Mouse (Mus musculus) frontal cortex, postnatal 36 days (tissue): ENCODE data around the gene Cubn.

Experiments used
- DNase-seq, 2 experiments: peaks; one replicate each; pipeline ENCODE4 v3.0.0; 2022; ENCODE audit warnings: low spot score in 2 of 2

Cubn gene

DNA sequence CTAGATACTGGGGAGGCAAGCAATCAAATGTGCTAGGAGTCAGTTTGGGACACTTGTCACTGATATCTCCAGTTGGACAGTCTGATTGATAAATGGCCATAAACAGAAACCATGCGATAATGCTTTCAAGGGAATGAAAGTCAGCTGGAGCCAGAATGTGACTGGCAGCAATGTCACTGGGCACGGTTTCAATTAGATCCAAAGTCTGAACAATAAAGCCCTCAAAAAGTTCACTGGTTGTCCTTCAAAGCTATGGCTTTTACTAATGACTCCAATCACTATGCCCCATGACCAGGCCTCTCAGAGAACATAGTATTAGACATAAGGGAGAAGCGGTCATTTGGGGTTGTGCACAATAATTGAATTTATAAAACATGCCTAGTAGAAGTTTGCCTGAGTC, 7.0 kb downstream of the Cubn start:
- DNase-seq, result no peak

DNA sequence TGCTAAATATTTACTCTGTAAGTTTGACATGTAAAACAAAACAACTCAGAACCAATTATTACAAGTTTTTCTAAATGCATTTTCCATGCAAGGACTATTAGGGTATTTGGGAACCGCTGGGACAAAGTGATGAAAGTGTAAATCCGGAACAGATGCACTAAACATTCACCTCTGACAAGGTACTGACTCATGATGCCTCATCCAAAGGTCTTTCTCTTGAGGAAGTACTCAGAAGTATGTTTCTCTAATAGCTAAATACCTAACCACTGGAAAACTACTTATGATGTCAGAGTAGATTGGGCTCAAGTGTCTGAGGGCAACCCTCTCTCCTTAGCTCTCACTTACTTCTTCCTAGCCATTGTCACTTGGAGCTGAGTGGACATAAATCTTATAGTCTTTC, 10.9 kb downstream of the Cubn start:
- no peak for DNase-seq

DNA sequence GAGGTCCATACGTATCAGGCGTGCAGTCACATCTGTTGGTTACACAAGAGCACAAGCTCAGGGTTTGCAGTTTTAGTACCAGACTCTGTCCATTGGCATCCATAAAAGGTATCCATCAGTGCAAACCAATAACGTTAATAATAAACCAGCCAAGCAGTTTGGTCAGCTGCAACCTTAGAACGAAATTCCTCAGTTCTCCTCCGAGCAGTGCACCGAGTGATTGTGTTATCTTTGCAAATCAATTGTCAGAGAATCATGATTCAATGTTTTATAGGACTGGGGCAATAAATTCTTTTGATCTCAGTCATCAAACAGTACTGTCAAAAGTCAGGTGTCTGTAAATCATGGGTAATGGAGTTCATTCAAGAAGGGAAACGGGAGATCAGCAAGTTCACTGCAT, 12.4 kb downstream of the Cubn start:
- no peak for DNase-seq

DNA sequence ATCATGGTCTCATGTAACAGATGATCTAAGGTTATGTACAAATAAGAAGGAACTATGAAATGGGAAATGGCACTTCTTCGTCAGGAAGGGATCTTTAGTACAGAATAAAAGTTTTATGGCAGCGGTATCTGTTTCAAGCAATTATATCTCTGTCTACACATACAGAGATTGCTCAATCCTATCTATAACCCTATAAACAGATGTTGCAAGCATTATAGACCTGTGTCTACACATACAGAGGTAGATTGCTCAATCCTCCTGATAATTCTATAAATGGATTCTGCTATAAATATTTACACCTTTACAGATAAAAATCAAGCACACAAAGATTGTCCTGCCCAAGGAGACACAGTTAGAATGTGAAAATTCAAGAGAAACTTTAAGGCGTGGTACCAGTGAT, 21.5 kb downstream of the Cubn start:
- DNase-seq, result no peak

DNA sequence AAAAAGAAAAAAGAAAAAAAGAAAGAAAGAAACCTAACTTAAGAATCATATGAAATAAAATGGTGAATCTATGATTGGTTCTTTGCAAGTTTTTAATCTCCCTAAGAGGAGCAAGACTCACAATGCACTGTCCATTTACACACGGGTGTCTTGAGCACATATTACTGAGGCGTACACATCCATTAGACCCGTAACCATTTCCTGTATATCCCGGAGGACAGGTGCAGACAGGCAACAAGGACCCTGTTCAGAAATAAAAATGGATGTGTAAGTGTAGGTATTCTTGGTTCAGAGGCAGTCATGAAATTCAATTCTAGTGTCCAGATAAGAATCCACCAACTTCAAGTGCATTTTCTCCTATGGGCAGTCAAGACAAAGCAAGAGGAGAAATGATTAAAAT, 22.0 kb downstream of the Cubn start:
- DNase-seq, result no peak

DNA sequence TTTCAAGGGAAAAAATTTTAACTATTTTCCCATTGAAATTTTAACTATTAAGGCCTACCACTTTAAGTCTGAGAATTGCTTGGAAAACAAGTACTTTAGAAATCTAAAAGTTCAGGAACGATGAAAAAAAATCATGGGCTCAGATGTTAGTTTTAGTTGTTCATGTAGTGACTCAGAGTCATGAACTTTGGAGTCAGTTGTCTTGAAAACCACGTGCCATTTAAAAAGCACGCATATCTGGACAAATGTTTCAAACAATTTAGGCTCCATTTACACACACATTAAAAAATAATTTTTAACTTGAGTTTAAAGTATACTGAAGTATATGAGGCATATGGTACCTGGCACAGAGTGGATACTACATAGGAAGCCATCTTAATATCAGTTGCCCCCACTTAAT, 24.9 kb downstream of the Cubn start:
- no peak for DNase-seq

DNA sequence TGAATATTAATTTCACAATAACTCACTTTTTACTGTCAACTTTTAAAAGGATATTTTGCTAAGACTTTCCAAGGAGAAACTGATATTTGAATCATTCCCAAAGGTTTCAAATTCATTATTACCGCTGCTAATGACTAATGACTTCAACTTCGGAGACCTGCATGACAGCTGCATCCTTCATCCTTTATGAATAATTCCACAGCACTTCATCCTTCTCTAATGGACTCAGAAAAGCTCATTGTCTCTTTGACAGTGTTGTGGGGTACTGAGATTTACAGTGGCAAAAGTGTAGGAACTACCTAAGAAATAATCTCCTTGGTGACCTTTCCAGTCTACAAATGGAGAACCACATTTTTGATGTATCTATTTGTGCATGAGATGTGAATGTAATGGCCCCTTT, 33.5 kb downstream of the Cubn start:
- no peak for DNase-seq

DNA sequence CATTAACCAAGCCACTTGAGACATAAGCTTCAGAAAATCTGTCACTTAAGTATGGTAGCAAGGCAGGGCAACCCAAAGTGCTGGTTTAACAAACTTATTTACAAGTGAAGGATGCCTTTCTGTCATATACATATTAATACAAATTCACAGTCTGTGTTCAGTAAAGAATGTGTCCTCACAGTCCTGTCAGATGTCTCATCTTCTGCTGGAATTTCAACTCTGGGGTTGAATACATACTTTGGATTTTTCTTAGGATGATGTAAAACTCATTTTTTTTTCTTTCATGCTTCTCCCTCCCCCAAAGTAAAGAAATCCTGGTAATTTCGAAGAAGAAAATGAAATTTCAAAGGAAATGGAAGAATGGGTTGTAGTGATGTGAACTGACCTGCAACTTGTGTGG, 34.8 kb downstream of the Cubn start:
- DNase-seq, result no peak

DNA sequence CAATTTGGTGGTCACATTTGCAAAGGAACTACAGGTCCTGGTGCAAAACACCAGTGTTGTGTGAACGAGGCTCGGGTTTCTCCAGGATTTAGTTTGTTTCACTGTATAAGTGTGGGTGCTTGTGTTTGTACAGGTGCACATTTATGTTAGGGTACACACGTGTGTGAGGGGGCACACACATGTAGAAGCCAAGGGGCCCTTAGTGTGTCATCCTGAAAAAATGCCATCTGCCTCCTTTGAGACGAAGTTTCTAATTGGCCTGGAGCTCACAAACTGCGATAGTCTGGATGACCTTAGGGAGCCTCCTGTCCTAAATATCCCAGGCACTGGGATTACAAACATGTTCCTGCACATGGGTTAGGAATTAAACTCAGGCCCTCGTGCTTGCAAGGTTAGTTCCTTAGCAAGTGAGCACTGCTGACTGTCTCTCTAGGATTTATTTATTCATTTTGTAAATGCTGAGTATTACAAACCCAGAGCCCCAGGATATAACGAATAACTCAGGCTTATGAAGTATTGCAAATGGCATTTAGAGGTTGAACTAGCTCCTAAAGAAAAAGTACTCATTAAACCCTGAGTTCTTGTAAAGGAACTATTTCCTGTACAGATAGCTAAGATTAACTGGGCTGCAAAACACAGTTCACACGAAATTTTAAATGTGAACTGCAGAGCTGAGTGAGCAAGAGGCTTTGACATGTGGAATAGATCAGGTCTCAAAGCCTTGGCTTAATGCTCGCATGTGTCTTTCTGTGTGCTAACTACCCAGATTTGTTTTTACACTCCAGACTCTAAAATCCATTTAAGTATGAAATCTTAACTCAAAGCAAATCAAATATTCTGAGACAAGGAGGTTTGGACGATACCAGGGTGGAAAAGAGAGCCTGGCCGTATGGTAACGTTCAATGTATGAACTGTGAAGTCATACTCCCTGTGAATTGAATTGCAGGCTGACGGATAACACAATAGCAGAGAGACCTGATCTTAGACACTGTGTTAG, 39.8 kb downstream of the Cubn start:
- no peak for DNase-seq

DNA sequence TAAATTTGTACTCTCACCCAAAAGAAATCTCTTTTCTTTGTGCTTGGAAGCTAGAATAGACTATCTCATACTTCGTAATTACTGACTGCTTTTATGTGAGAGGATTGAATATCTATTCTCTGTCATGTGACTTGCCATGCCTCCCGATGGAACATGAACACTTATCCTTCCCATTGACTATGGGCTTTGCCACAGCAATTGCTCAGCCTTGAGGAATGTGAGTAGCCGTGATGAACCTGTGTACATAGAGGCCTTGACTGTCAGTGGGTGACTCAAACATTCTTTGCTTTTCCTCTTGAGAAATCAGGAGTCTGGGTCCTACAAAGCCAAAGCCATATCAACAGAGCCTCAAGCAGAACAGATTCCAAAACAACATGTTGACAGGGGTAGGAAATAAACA, 40.7 kb downstream of the Cubn start:
- DNase-seq, result no peak

DNA sequence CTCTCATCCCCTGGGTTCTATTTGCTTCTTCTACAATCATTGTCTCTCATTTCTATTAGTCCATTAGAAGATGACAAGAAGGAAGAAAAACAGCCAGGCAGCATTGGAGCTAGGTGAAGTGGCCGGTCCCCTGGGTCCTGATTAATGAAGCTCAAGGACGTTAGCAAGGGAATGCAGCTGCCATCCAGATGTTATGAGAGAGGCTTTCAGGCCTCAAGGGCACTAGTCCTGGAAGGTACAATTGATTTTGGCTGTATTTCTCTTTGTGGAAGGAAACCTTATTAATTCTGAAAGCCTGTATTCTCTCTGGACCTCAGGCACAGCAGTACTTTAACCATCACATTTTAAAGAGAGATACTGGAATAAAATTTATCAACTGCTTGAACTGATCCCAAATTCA, 41.1 kb downstream of the Cubn start:
- DNase-seq, result no peak

DNA sequence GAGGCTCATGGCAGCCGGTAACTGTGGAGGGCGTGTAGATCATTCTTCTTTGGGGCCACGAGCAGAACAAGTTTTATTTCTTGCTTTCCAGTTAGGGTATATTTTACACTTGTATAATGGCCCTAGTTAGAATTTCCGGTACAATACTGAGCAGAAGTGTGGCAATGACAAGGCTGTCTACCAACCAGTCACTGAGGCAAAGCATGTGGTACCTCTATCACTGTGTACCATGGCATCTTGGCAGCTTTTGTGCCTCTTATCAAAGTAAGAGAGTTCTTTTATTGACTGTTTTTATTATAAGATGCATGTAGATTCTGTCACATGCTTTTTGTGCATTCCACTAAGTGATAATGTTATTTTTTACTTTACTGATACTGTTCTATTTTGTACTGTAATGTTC, 46.5 kb downstream of the Cubn start:
- DNase-seq, result no peak

DNA sequence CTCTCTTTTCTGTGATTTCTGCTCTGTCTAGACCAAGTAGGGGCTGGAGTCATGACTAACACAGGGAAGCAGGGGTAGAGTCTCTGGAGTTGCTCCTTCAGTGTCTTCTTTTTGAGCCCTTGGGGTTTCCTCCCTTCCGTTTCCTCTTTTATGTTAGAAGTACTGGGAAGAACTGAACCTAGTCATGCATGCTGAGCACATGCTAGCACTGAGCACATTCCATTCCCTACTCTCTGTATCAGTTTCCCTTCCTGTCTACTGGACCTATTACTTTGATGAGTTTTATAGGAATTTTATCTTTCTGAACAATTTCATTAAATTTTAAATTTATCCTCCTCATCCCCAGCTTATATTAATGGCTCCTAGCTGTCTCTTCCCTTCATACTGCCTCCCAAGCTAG, 52.6 kb downstream of the Cubn start:
- no peak for DNase-seq

DNA sequence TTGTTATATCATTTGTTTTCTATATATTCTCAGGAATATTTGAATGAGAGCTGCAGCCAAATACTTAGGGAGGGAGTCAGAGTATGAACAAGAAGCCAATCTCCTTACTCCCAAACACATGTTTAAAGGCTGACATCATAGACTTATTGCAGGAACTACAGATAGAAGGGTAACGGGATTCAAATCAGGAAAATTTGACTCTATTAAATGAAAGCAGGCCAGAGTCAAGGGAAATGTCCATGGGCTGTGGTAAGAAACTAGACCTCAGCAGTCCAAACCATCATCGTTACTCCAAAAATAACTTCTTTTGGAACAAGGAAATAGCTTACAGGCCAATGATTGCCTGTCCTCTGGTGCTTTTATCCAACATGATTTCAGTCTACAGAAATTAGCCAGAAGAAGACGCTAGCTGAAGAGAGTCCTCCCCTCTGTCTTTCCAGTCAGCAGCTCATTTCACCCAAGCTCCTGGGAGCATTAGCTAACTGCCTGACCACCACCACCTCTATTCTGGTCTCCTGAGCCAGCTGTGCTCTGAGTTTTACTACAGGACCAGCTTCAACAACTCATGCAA, 53.3 kb downstream of the Cubn start:
- DNase-seq, result no peak

DNA sequence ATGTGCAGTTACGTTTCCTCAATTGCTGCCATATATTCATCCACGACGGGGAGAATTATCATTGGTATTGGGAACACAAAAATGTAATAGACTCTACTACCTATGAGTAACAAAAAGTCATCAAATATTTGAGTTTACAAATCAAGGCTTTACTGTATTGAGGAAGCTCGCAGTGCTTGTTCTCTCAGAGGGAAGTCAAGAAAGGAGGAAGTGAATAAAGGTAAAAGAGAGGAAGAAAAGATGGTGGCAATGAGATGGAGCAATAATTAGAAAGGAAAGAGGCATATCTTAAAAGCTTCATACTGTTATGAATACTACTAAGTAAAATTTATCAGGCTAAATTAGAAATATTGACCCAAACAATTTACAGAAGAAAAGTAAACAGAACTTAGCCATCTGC, 59.6 kb downstream of the Cubn start:
- DNase-seq, result no peak

DNA sequence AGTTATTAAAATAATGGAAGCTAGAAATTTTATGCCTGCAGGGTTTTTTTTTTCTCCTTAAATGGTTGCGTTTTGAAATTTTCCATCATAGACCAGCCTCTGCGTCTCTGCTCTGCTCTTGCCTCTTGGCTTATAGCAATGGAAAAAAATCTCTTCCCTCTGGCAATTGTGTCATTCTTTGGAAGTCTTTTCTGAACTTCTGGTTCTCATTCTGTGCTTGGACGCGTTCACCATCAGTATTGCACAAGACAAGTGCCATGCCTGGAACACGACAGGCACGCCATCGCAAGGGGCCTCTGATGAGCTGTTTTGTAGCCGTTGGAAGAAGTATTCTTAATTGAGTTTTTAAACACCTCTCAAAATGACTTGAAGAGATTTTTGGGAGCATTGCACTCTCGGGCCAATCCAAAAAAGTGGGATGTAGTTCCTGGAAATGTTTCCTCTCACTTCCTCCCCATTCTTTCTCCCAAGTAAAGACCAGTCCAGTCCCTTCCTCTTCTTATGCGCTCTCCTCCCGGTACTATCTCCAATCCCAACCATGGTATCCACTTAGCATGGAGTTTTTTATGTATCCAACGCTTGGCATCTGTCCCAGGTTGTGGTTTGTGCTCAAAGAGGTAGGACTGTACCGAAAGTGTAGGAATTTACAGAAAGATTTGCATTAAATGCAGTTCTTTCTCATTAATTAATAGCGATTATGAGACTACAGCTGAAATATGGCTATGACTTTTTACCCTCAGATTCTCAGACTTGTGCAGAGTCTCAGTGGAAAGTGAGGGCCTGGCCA, 69.4 kb downstream of the Cubn start:
- DNase-seq, result no peak

DNA sequence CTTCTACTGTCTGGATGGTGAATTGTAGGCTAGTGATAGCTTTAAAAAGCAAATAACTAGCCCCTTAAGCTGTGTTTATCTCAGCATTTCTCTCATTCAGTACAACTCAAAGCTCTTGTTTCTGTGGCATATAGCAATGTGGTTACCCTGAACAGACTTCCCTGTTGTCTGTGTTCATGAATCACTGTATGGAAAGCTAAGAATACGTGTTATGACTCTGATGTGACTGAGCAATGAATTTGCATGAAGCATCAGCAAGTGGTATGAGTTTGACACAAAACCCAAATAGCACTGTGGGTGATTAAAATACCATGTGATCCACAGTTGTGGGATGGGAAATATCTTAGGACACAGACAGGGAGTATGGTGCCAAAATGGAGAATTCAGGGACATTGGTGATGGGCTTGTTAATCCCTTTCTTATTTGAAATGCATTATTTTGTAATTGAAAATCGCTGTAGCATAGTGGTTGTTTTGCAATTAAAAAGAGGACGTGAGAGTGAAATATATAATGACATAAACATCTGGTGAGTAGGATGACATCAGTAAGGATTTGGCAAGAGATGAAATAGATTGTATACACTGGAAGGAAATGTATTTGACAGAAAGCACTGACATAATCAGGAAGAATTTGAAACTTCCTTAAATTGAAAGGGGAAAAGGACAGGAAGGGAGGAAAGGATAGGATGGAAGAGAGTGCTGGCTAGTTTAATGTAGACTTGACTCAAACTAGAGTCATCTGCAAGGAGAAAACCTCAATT, 74.7 kb downstream of the Cubn start:
- no peak for DNase-seq

DNA sequence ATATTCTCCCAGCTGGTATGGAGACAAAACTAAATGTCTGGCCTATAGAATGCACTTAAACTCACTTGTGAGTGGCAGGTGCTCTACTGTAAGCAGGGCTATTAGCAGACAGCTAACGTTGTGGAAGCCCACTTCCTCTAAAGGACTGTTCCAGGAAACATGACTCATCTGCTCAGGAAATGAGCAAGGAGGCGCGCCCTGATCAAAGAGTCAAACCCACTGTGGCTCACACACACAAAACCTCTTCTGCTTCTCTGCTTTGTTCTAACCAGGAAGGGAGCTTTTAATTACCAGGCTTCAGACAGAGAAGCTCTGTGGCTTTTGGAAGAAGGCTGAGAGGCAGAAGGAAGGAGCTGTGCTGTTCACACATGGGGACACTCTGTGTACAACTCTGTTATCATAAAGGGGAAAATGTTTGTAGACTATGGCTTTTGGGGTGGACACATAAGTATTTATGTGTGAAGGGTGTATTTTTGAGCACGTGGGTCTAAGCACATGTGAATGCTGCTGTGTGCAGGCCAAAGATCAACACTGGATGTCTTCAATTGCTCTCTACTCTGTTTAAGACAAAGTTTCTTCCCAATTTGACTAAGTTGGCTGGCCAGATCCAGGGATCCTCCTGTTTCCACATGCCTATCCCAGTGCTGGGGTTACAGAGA, 78.0 kb downstream of the Cubn start:
- no peak for DNase-seq

DNA sequence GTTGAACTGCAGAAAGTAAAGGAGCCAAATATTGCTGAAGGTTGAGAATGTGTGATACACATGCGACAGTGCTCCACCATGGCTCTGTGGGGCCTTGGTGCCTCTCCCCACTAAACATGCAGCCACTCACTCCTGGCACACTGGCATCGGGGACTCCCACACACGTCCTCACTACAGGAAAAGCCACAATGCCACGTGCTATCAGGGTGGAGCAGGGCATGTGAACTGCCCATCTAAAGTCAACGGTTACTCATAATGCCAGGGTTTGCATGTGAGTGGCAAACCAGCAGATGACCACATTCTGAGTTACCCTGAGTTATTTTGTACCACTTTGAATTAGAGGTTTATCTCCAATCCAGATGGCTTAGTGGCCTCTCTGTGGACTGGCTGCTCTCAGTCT, 81.0 kb downstream of the Cubn start:
- DNase-seq, result no peak

DNA sequence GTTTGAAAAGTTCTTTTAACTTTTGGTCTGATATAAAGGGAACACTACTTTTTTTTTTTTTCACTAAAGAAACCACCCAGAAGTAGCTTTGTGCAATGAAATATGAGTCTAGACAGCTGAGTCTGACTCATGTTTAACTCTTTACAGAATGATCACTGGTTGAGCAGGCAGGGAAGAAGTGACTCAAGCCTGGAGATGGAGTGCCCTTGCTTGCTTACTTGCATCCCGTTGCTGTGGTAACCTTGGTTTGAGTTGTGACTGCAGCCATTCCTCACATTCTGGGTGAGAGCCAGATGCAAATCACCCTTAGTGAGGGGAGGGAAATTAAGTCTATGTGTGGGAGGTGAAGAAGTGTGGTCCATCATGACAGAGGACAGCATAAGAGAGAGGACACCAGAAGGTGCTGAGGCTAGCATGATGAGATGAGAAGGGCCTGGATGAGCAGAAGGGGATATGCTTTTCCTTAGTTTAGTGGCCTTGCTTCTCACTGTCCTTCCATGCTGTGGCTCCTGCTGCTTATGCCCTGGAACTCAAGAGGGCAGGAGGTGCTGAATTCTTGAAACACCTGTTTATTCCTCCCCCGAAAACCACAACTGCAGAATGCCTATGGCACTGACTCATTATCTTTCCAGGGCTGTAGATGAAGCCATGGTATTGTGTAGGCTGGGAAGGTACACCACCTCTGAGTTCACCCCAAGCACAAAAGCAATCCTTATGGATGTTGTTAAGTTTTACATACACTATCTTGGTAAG, 81.7 kb downstream of the Cubn start:
- DNase-seq, result peak in 1 of 2 experiments; percentile 19

DNA sequence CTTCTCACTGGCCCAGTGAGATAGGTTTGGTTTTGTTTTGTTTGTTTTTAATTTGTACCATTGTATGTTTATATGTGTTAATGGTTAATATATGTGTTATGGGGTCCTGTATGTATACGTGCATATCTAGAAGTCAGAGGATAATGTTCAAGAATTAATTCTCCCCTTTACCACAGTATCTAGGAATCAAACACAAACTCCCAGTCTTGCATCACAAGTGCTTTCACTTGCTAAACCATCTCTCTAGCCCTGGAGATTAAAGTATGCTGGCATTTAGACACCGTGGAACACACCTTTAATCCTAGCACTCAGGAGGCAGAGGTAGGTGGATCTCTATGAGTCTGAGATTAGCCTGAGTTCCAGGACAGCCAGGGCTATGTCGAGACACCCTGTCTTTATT, 83.3 kb downstream of the Cubn start:
- DNase-seq, result no peak
